Mouse (Mus musculus): ENCODE data around the gene Pde10a. TPM values are rescaled to one million over a fixed set of nuclear protein-coding genes. Genes with fewer than 3 reads are reported as not detected.
A peak's percentile ranks its signal among the peaks of the same experiment; 100 is the strongest.

Gene Pde10a
- polyA plus RNA-seq, 1 experiment from 2014 or later, result 4.8 TPM

GRCm38 (mm10) chr17:8836292-8836691 is 311.1 kb downstream of the Pde10a start:
- ATAC-seq (ENCODE audit: low FRiP score) (no peak), DNase-seq (ENCODE audit: low spot score, missing footprints) (no peak)
- WGBS, result 95% methylated on average over 5 of the region's 5 CpGs
- H3K4me2 ChIP-seq, result no peak overlapping the region
- H3K27me3 ChIP-seq (ENCODE audit: control insufficient read depth, insufficient read depth, low read length), result no peaks in the 10 kb centered on the region
- no peak overlapping the region for H3K9ac ChIP-seq (ENCODE audit: low read length)
- H3K4me3 ChIP-seq (ENCODE audit: low read depth, low read length), result no peak overlapping the region
- H3K36me3 ChIP-seq (ENCODE audit: control insufficient read depth, insufficient read depth, low read length), result no peaks in the 10 kb centered on the region
- no peak overlapping the region for H3K27ac ChIP-seq (ENCODE audit: low read depth, low read length)
- peaks cover 3% of the 10 kb centered on the region; the same call in 1 of the 2 replicates for H3K4me1 ChIP-seq (ENCODE audit: control insufficient read depth, insufficient read depth, low read length)
- H3K9me3 ChIP-seq (ENCODE audit: control insufficient read depth, low read length), result no peaks in the 10 kb centered on the region

DNA sequence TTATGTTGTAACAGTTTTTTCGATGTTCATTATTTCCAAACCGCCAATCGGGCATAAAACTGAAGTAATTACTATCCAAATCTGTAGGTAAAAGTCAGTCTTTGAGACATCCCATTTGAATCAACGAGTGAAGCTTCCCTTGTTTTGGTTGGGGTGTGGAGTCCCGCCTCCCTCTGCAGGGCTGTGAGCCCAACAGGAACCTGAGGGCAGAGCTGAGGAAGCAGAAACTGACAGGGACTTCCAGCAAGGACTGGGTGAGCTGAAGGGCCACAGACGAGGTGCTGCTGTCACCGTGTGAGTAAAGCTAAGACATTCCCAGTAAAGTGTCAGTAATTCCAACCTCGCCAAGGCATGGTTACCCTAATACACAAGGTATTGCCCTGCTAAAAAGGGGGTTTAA is 313.1 kb downstream of the Pde10a start:
- ATAC-seq (ENCODE audit: low FRiP score) (no peak), DNase-seq (ENCODE audit: low spot score, missing footprints) (no peak)
- Histone ChIP-seq H3K4me1 (ENCODE audit: control insufficient read depth, insufficient read depth, low read length) (peaks cover 3% of the 10 kb centered on the region; the same call in 1 of the 2 replicates), H3K9ac (ENCODE audit: low read length) (no peak overlapping the region), H3K27ac (ENCODE audit: low read depth, low read length) (no peak overlapping the region), H3K4me3 (ENCODE audit: low read depth, low read length) (no peak overlapping the region), H3K36me3 (ENCODE audit: control insufficient read depth, insufficient read depth, low read length) (no peaks in the 10 kb centered on the region), H3K4me2 (no peak overlapping the region), H3K9me3 (ENCODE audit: control insufficient read depth, low read length) (no peaks in the 10 kb centered on the region), H3K27me3 (ENCODE audit: control insufficient read depth, insufficient read depth, low read length) (no peaks in the 10 kb centered on the region)
- WGBS, result 51% methylated on average over 8 of the region's 8 CpGs

- Histone ChIP-seq H3K4me1 (ENCODE audit: control insufficient read depth, insufficient read depth, low read length) (peaks cover 3% of the 10 kb centered on the region; the same call in 1 of the 2 replicates), H3K4me2 (no peak overlapping the region), H3K9me3 (ENCODE audit: control insufficient read depth, low read length) (no peaks in the 10 kb centered on the region), H3K36me3 (ENCODE audit: control insufficient read depth, insufficient read depth, low read length) (no peaks in the 10 kb centered on the region), H3K4me3 (ENCODE audit: low read depth, low read length) (no peak overlapping the region), H3K27me3 (ENCODE audit: control insufficient read depth, insufficient read depth, low read length) (no peaks in the 10 kb centered on the region), H3K27ac (ENCODE audit: low read depth, low read length) (no peak overlapping the region), H3K9ac (ENCODE audit: low read length) (no peak overlapping the region)
- DNase-seq (ENCODE audit: low spot score, missing footprints) (no peak), ATAC-seq (ENCODE audit: low FRiP score) (no peak)
- 74% methylated on average over 10 of the region's 10 CpGs for WGBS
Measured at GRCm38 (mm10) chr17:8839237-8840011, 314.3 kb downstream of the Pde10a start.

GRCm38 (mm10) chr17:8841094-8841493 is 315.9 kb downstream of the Pde10a start:
- Histone ChIP-seq H3K4me3 (ENCODE audit: low read depth, low read length) (no peak overlapping the region), H3K4me1 (ENCODE audit: control insufficient read depth, insufficient read depth, low read length) (peaks cover 3% of the 10 kb centered on the region; the same call in 1 of the 2 replicates), H3K27ac (ENCODE audit: low read depth, low read length) (no peak overlapping the region), H3K27me3 (ENCODE audit: control insufficient read depth, insufficient read depth, low read length) (no peaks in the 10 kb centered on the region), H3K36me3 (ENCODE audit: control insufficient read depth, insufficient read depth, low read length) (no peaks in the 10 kb centered on the region), H3K9ac (ENCODE audit: low read length) (no peak overlapping the region), H3K4me2 (no peak overlapping the region), H3K9me3 (ENCODE audit: control insufficient read depth, low read length) (no peaks in the 10 kb centered on the region)
- 43% methylated on average over 8 of the region's 8 CpGs for WGBS
- DNase-seq (ENCODE audit: low spot score, missing footprints) (no peak), ATAC-seq (ENCODE audit: low FRiP score) (peak; percentile 44; the same call in 1 of the 2 replicates)

- WGBS, result 80% methylated on average over 8 of the region's 8 CpGs
Measured at GRCm38 (mm10) chr17:8841897-8842540, 316.8 kb downstream of the Pde10a start.

GRCm38 (mm10) chr17:8842662-8843061 is 317.5 kb downstream of the Pde10a start:
- H3K4me3 ChIP-seq (ENCODE audit: low read depth, low read length), result no peak overlapping the region
- no peak for ATAC-seq (ENCODE audit: low FRiP score)
- no peaks in the 10 kb centered on the region for H3K36me3 ChIP-seq (ENCODE audit: control insufficient read depth, insufficient read depth, low read length)
- no peak overlapping the region for H3K9ac ChIP-seq (ENCODE audit: low read length)
- no peak for DNase-seq (ENCODE audit: low spot score, missing footprints)
- H3K4me1 ChIP-seq (ENCODE audit: control insufficient read depth, insufficient read depth, low read length), result peaks cover 3% of the 10 kb centered on the region; the same call in 1 of the 2 replicates
- WGBS, result 85% methylated on average over 4 of the region's 4 CpGs
- H3K27ac ChIP-seq (ENCODE audit: low read depth, low read length), result no peak overlapping the region
- no peak overlapping the region for H3K4me2 ChIP-seq
- no peaks in the 10 kb centered on the region for H3K9me3 ChIP-seq (ENCODE audit: control insufficient read depth, low read length)
- H3K27me3 ChIP-seq (ENCODE audit: control insufficient read depth, insufficient read depth, low read length), result no peaks in the 10 kb centered on the region

More at GRCm38 (mm10) chr17:8841897-8842540, 316.8 kb downstream of the Pde10a start:
- Histone ChIP-seq H3K4me3 (ENCODE audit: low read depth, low read length) (no peak overlapping the region), H3K36me3 (ENCODE audit: control insufficient read depth, insufficient read depth, low read length) (no peaks in the 10 kb centered on the region), H3K9ac (ENCODE audit: low read length) (no peak overlapping the region), H3K27me3 (ENCODE audit: control insufficient read depth, insufficient read depth, low read length) (no peaks in the 10 kb centered on the region), H3K4me1 (ENCODE audit: control insufficient read depth, insufficient read depth, low read length) (peaks cover 3% of the 10 kb centered on the region; the same call in 1 of the 2 replicates), H3K9me3 (ENCODE audit: control insufficient read depth, low read length) (no peaks in the 10 kb centered on the region), H3K4me2 (no peak overlapping the region), H3K27ac (ENCODE audit: low read depth, low read length) (no peak overlapping the region)
- ATAC-seq (ENCODE audit: low FRiP score) (no peak), DNase-seq (ENCODE audit: low spot score, missing footprints) (no peak)

- 85% methylated on average over 7 of the region's 7 CpGs for WGBS
- H3K36me3 ChIP-seq (ENCODE audit: control insufficient read depth, insufficient read depth, low read length), result no peaks in the 10 kb centered on the region
- ATAC-seq (ENCODE audit: low FRiP score) (no peak), DNase-seq (ENCODE audit: low spot score, missing footprints) (no peak)
- H3K4me3 ChIP-seq (ENCODE audit: low read depth, low read length), result no peak overlapping the region
- no peaks in the 10 kb centered on the region for H3K27me3 ChIP-seq (ENCODE audit: control insufficient read depth, insufficient read depth, low read length)
- H3K4me2 ChIP-seq, result no peak overlapping the region
- H3K9ac ChIP-seq (ENCODE audit: low read length), result no peak overlapping the region
- H3K4me1 ChIP-seq (ENCODE audit: control insufficient read depth, insufficient read depth, low read length), result peaks cover 3% of the 10 kb centered on the region; the same call in 1 of the 2 replicates
- no peaks in the 10 kb centered on the region for H3K9me3 ChIP-seq (ENCODE audit: control insufficient read depth, low read length)
- no peak overlapping the region for H3K27ac ChIP-seq (ENCODE audit: low read depth, low read length)
Measured at GRCm38 (mm10) chr17:8843941-8844340, 318.8 kb downstream of the Pde10a start.

DNA sequence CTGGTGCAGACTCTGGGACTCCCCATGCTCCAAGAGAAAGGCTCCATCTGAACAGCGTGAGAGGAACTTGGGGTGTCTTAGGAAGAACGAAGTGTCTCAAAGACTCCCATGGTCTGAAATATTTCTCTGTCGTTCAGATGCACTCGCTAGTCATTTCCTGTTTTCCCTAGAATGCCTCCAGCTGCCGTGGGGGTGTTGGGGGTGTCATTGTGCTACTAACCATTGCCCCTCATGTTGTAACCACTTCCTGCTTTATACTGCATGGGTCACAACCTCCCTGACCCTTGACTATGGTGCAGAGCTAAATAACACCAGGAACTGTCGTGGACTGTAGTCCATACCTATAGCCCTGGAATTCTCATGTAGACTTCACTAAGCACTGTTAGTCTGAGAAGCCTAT is 321.3 kb downstream of the Pde10a start:
- Histone ChIP-seq H3K4me2 (no peak overlapping the region), H3K4me1 (ENCODE audit: control insufficient read depth, insufficient read depth, low read length) (no peaks in the 10 kb centered on the region; the same call in 1 of the 2 replicates), H3K36me3 (ENCODE audit: control insufficient read depth, insufficient read depth, low read length) (no peaks in the 10 kb centered on the region), H3K27ac (ENCODE audit: low read depth, low read length) (no peak overlapping the region), H3K9ac (ENCODE audit: low read length) (no peak overlapping the region), H3K4me3 (ENCODE audit: low read depth, low read length) (no peak overlapping the region), H3K27me3 (ENCODE audit: control insufficient read depth, insufficient read depth, low read length) (no peaks in the 10 kb centered on the region), H3K9me3 (ENCODE audit: control insufficient read depth, low read length) (no peaks in the 10 kb centered on the region)
- DNase-seq (ENCODE audit: low spot score, missing footprints) (no peak), ATAC-seq (ENCODE audit: low FRiP score) (no peak)
- 89% methylated on average over 6 of the region's 6 CpGs for WGBS

DNA sequence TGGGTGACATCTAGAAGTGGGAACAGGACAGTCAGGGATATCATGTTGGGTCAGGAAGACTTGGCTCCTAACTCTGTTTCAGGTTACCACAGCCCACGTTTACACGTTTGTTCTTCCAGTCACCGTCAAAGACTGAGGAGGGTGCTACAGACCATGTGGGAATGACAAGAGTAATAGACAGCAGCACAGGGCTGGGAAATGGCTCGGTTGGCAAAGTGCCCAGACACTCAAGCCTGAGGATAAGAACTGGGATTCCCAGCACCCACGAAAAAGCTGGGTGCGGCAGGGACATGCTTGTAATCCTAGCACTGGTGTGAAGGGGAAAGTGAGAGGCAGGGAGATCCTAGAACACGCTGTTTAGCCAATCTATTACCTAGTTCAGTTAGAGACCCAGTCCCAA is 322.4 kb downstream of the Pde10a start:
- Histone ChIP-seq H3K27ac (ENCODE audit: low read depth, low read length) (no peak overlapping the region), H3K4me3 (ENCODE audit: low read depth, low read length) (no peak overlapping the region), H3K4me2 (no peak overlapping the region), H3K9me3 (ENCODE audit: control insufficient read depth, low read length) (no peaks in the 10 kb centered on the region), H3K27me3 (ENCODE audit: control insufficient read depth, insufficient read depth, low read length) (no peaks in the 10 kb centered on the region), H3K36me3 (ENCODE audit: control insufficient read depth, insufficient read depth, low read length) (no peaks in the 10 kb centered on the region), H3K9ac (ENCODE audit: low read length) (no peak overlapping the region), H3K4me1 (ENCODE audit: control insufficient read depth, insufficient read depth, low read length) (no peaks in the 10 kb centered on the region)
- 84% methylated on average over 7 of the region's 7 CpGs for WGBS
- ATAC-seq (ENCODE audit: low FRiP score) (no peak), DNase-seq (ENCODE audit: low spot score, missing footprints) (no peak)

All from midbrain, embryonic 11.5 days (tissue).